Mouse (Mus musculus): Measurements from ENCODE around the gene Arfgap1.
A peak's percentile ranks its signal among the peaks of the same experiment; 100 is the strongest.

- peak; percentile 94 for TF ChIP-seq CTCF (IDR thresholded peaks at IDR 0.05; ENCODE audit: borderline replicate concordance, insufficient read depth, low read depth, low read length)
- TF ChIP-seq POLR2A (IDR thresholded peaks at IDR 0.05; ENCODE audit: borderline replicate concordance, insufficient read depth, low read length): no peak
These were observed 29.4 kb downstream of the Arfgap1 start for GRCm38 (mm10) chr2:180996436-180996835.
